Mouse (Mus musculus) thymus, adult 2 months (tissue): Measurements from ENCODE around the gene Cldn14. TPM values are rescaled to one million over a fixed set of nuclear protein-coding genes. Genes with fewer than 3 reads are reported as not detected.
A peak's percentile ranks its signal among the peaks of the same experiment; 100 is the strongest.

Experiments
- DNase-seq: peaks from one replicate; pipeline ENCODE4 v3.0.0; 2021
- H3K27ac ChIP-seq: fragments of 200-500 bp; 2 replicates; pipeline ENCODE4 v1.5.1; 2012; ENCODE audit warnings: low read length, control low read depth; ENCODE audit not compliant: control insufficient read depth, insufficient read depth
- H3K27me3 ChIP-seq: fragments of 200-500 bp; 2 replicates; pipeline ENCODE4 v1.6.1; 2012; ENCODE audit warnings: mild to moderate bottlenecking, low read length, moderate library complexity, mixed read lengths; ENCODE audit not compliant: control insufficient read depth, insufficient read depth
- H3K36me3 ChIP-seq: fragments of 200-500 bp; 2 replicates; pipeline ENCODE4 v1.6.1; 2012; ENCODE audit warnings: mild to moderate bottlenecking, low read length, moderate library complexity; ENCODE audit not compliant: control insufficient read depth, insufficient read depth
- H3K4me1 ChIP-seq: fragments of 200-500 bp; replicated peaks from 2 replicates; pipeline ENCODE4 v1.6.1; 2012; ENCODE audit warnings: low read length; ENCODE audit not compliant: control insufficient read depth, insufficient read depth
- H3K4me3 ChIP-seq: fragments of 200-500 bp; 2 replicates; pipeline ENCODE4 v1.5.1; 2012; ENCODE audit warnings: mild to moderate bottlenecking, low read length, control low read depth, moderate library complexity; ENCODE audit not compliant: control insufficient read depth, insufficient read depth
- CTCF ChIP-seq: fragments of 200-500 bp; IDR thresholded peaks from 2 replicates; pipeline ENCODE4 v1.5.1; 2012; ENCODE audit warnings: mild to moderate bottlenecking, control low read depth, low read length, moderate library complexity, borderline replicate concordance; ENCODE audit not compliant: control insufficient read depth, poor library complexity, insufficient read depth; ENCODE audit errors: extremely low read depth
- POLR2A ChIP-seq: fragments of 200-500 bp; IDR thresholded peaks from 2 replicates; pipeline ENCODE4 v1.6.1; 2012; ENCODE audit warnings: mild to moderate bottlenecking, low read length, control low read depth, moderate library complexity; ENCODE audit not compliant: control insufficient read depth, poor library complexity, insufficient read depth; ENCODE audit errors: extremely low read depth
- WGBS: fragments of 180-500 bp; shearing (Covaris S2); methylation state at CpG from one replicate; pipeline ENCODE4 v1.1.7; 2018; 5-methylcytosine and 5-hydroxymethylcytosine counted together
- polyA plus RNA-seq: library from polyadenylated mRNA; depleted of rRNA; stranded (reverse); fragments of >200 nt; gene quantifications from 2 replicates; pipeline ENCODE4 v1.2.3, GENCODE M21; 2012

Cldn14 gene
- polyA plus RNA-seq, 1 experiment, result 0.26 TPM

GRCm38 (mm10) chr16:94041065-94041712, 32.6 kb upstream of the Cldn14 start:
- Histone ChIP-seq H3K36me3 (no peaks in the 10 kb centered on the region), H3K27me3 (peaks cover 2% of the 10 kb centered on the region; the same call in 1 of the 2 replicates), H3K27ac (no peak overlapping the region), H3K4me3 (no peak overlapping the region), H3K4me1 (no peaks in the 10 kb centered on the region)
- WGBS, result 57% methylated on average over 18 of the region's 18 CpGs
- TF ChIP-seq CTCF (no peak), POLR2A (no peak)
- DNase-seq, result no peak

GRCm38 (mm10) chr16:94040485-94040884, 31.8 kb upstream of the Cldn14 start:
- H3K27me3 ChIP-seq, result peaks cover 2% of the 10 kb centered on the region; the same call in 1 of the 2 replicates
- no peak for DNase-seq
- 55% methylated on average over 16 of the region's 16 CpGs for WGBS
- TF ChIP-seq POLR2A (no peak), CTCF (no peak)
- H3K27ac ChIP-seq, result no peak overlapping the region
- H3K36me3 ChIP-seq, result no peaks in the 10 kb centered on the region
- H3K4me3 ChIP-seq, result no peak overlapping the region
- H3K4me1 ChIP-seq, result no peaks in the 10 kb centered on the region

- DNase-seq, result no peak
- TF ChIP-seq CTCF, result no peak
- TF ChIP-seq POLR2A, result no peak
- Histone ChIP-seq H3K27ac (no peak overlapping the region), H3K4me3 (no peak overlapping the region), H3K36me3 (no peaks in the 10 kb centered on the region), H3K27me3 (peaks cover 2% of the 10 kb centered on the region; the same call in 1 of the 2 replicates), H3K4me1 (no peaks in the 10 kb centered on the region)
- 86% methylated on average over 9 of the region's 9 CpGs for WGBS
Observed at GRCm38 (mm10) chr16:94038986-94039341, 30.3 kb upstream of the Cldn14 start.

GRCm38 (mm10) chr16:94038272-94038985, 29.8 kb upstream of the Cldn14 start:
- no peak overlapping the region for H3K27ac ChIP-seq
- peak; percentile 71 for DNase-seq
- peaks cover 2% of the 10 kb centered on the region; the same call in 1 of the 2 replicates for H3K27me3 ChIP-seq
- no peaks in the 10 kb centered on the region for H3K4me1 ChIP-seq
- WGBS, result 64% methylated on average over 12 of the region's 12 CpGs
- peak; percentile 70; the same call in 1 of the 2 replicates for TF ChIP-seq CTCF
- no peak for TF ChIP-seq POLR2A
- no peak overlapping the region for H3K4me3 ChIP-seq
- no peaks in the 10 kb centered on the region for H3K36me3 ChIP-seq

GRCm38 (mm10) chr16:94037280-94037679, 28.6 kb upstream of the Cldn14 start:
- Histone ChIP-seq H3K36me3 (no peaks in the 10 kb centered on the region), H3K4me1 (no peaks in the 10 kb centered on the region), H3K27ac (no peak overlapping the region), H3K4me3 (no peak overlapping the region), H3K27me3 (peaks cover 2% of the 10 kb centered on the region; the same call in 1 of the 2 replicates)
- 97% methylated on average over 7 of the region's 7 CpGs for WGBS
- TF ChIP-seq POLR2A, result no peak
- TF ChIP-seq CTCF, result no peak
- DNase-seq, result no peak

- no peaks in the 10 kb centered on the region for H3K4me1 ChIP-seq
- no peak overlapping the region for H3K27ac ChIP-seq
- 94% methylated on average over 9 of the region's 9 CpGs for WGBS
- no peaks in the 10 kb centered on the region for H3K36me3 ChIP-seq
- H3K27me3 ChIP-seq, result no peaks in the 10 kb centered on the region
- TF ChIP-seq CTCF, result no peak
- TF ChIP-seq POLR2A, result no peak
- no peak for DNase-seq
- no peak overlapping the region for H3K4me3 ChIP-seq
Observed at GRCm38 (mm10) chr16:94034152-94034551, 25.5 kb upstream of the Cldn14 start.
